Mouse (Mus musculus) gastrocnemius, adult 2 months (tissue): ENCODE measurements at regions not wholly inside any gene's neighbourhood (a gene's known extent, or its start where the extent isn't known, plus 50 kb on each side); places are given as distances from the start of the nearest gene placed in this dataset.

Experiments used
- DNase-seq: peaks from one replicate; pipeline ENCODE4 v3.0.0; 2022
- H3K27ac ChIP-seq: fragments of 200-600 bp; 2 replicates; pipeline ENCODE4 v1.8.1; 2022; ENCODE audit warnings: mild to moderate bottlenecking
- H3K4me3 ChIP-seq: fragments of 200-600 bp; 2 replicates; pipeline ENCODE4 v1.8.1; 2022; ENCODE audit warnings: mild to moderate bottlenecking, moderate library complexity
- CTCF ChIP-seq: fragments of 200-600 bp; IDR thresholded peaks from 2 replicates; pipeline ENCODE4 v1.8.1; 2022; ENCODE audit warnings: antibody characterized with exemption, mild to moderate bottlenecking, moderate library complexity
- intact Hi-C: fragments of 180-260 bp; cut with DNase I; formaldehyde crosslinking; loops from one replicate; pipeline ENCODE4 v1.15.1; 2025

DNA sequence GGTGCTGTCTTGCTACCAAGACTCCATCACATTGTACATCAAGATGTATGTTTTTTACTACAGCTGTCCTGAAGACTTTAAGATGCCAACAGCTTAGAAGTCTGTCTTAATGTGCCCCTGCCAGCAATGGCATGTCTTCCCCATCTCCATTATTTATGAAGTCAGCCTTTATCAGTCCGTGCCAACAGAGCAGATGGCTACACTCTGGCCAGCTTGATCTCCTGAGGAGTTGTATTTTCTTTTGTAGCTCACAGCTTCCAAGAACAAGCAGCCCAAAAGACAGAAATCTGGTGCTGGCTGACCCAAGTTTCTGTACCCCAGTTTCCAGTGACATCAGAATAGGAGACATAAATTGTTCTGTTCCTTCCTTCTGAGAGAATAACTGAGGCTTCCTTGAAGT lies 140.5 kb upstream of the Hnrnpa3 start:
- H3K27ac ChIP-seq: no peak overlapping the region

DNA sequence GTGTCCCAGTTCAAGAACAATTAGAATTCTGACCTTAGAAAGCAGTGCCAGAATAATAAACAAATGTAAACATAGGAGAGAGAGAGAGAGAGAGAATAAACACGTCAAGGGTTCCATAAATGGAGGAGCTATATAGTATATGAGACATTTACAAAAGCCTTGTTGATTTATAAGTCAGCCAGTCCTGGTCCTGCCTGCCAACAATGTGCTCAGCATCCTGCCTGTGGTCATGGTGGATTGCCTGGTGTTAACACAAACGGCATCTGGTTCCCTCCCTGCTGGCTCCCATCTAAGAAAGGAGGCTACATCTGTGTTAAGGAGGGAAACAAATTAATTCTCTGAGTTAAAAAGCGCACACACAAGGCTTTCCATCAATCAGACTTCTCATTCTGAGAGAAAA lies 133.5 kb upstream of the Hnrnpa3 start:
- no peak for TF ChIP-seq CTCF
- intact Hi-C loops: no loop called here
- Histone ChIP-seq H3K27ac (no peak overlapping the region), H3K4me3 (no peak overlapping the region)
- no peak for DNase-seq

More for the DNA sequence above, 140.5 kb upstream of the Hnrnpa3 start:
- no peak for TF ChIP-seq CTCF
- H3K4me3 ChIP-seq: no peak overlapping the region
- intact Hi-C loops: no loop called here
- DNase-seq: no peak

DNA sequence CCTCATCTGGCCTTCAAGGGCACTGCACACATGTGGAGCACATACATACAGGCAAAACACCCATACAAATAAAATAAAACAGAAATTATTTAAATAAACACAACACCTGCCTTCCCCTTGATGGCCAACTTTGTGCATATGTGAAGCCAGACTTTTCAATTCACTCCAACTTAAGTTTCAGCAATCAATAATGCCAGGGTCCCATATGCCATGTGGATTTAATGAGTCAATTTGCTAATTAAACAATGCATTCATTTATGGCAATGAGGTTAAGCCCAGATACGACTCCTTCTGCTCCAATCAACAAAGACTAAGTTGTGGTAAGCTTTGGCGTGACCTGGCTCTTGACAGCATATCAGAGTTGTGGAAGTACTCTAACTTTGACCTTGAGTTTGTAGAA lies 130.4 kb upstream of the Hnrnpa3 start:
- intact Hi-C loops: no loop called here
- H3K4me3 ChIP-seq: no peak overlapping the region
- H3K27ac ChIP-seq: no peak overlapping the region
- TF ChIP-seq CTCF: no peak
- DNase-seq: no peak

DNA sequence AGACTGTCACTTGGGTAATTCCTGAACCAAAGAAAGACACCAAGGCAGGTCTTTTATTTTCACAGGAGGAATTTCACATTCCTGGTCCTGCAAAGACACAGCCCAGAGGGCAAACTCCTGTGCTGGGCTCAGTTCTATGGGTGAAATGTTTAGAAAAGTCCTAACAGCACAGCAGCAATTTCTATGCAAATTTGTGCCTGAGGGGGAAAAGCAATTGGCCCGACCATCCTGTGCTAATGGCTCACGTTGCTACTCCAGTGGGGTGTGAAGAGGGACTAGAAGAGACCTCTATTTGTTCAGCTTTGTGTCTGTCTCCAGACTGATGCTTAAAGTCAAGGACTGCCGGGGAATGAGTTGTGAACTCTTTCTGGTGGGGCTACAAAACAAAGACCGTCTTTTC lies 120.9 kb upstream of the Hnrnpa3 start:
- intact Hi-C loops: no loop called here
- Histone ChIP-seq H3K27ac (no peak overlapping the region), H3K4me3 (no peak overlapping the region)
- no peak for TF ChIP-seq CTCF
- no peak for DNase-seq

DNA sequence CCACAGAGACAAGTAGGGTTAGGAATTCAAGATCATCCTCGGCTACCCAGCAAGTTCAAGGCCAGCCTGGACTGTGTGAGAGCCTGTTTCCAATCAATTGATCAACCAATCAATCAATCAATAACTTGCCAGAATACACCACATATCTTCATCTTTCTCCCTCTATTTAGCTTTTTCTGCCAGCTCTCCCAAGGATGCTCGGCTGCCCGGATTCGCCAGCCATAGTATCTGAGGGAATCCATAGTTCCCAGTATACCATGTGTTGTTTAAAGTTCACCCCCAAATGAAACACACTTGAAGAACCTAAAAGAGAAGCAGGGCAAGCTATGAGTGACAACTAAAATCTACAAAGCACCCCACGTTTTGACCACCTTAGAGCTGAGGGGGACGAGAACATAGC lies 119.3 kb upstream of the Hnrnpa3 start:
- TF ChIP-seq CTCF: no peak
- Histone ChIP-seq H3K4me3 (no peak overlapping the region), H3K27ac (no peak overlapping the region)
- intact Hi-C loops: no loop called here
- DNase-seq: no peak

DNA sequence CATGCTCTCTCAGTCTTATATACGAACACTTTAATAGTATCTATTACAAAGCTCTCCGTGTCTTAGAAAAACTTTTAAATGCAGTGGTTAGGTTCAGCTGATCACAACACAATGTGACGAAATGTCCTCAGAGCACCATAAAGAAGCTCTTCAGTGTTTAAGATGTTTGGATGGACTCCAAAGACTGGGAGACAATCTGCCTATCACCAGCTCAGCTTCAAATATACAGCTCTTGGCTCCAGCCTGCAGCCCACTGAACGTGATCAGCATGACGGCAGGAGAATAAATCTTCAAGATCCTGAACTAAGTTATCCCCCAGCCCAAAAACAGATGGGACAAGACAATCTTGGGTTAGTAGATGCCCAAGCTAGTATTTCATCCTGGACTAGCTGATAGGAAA lies 116.7 kb upstream of the Hnrnpa3 start:
- TF ChIP-seq CTCF: no peak
- no peak overlapping the region for H3K27ac ChIP-seq
- DNase-seq: no peak
- intact Hi-C loops: no loop called here
- H3K4me3 ChIP-seq: no peak overlapping the region

DNA sequence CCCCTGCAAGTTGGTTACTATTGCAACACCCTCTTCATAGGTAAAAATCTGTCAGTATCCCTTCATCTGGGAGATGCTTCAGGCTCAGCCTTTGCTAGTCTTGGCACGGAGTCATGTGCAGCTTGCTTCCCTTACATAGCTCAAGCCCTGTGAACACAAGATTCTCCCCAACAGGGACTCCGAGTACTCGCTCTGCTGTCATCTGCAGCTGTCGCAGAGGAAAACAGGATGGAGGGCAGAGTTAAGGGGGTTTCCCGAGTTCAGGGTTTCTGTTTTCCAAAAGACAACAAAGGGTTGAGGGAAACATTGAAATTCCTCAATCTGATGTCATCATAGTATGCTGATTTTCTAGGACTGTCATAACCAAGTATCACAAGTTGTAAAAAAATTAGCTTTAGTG lies 116.3 kb upstream of the Hnrnpa3 start:
- intact Hi-C loops: no loop called here
- DNase-seq: no peak
- H3K27ac ChIP-seq: no peak overlapping the region
- no peak overlapping the region for H3K4me3 ChIP-seq
- no peak for TF ChIP-seq CTCF

DNA sequence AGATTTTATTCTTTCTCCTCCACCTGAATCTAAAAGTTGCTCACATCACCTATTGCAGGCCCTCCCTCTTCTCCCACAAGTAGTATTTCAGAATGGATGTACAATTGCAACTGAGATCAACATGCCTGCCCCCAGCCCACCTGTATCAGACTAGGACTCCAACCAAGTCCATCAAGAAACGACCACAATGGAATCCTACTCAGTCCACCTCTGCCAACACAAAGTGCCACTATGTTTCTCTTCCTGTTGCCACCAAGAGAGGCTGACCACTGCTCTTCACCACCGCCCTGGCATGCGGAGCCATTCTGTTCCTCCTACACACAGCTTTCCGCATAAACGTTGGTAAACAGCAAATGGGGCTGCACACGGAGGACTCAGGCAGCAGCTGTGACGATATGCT lies 113.1 kb upstream of the Hnrnpa3 start:
- intact Hi-C loops: no loop called here
- TF ChIP-seq CTCF: no peak
- DNase-seq: no peak
- H3K4me3 ChIP-seq: no peak overlapping the region
- no peak overlapping the region for H3K27ac ChIP-seq

DNA sequence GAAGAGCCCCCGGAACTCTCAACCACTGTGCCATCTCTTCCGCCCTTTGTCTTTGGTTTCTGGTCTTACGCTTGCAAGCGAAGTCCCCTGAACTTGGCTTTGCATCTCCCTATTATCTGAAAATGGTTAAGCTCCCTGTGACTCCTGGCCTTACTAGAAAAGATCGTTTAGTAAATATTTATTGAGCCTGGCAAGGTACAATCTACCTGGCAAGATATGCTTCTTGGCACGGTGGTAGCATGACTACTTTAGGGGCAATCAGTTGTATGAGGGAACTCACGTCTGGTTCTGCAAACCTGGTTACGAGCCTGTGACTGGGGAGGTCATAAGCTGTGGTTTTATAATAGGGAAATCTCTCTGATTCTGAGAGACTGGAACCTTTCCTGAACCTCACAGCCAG lies 103.4 kb upstream of the Hnrnpa3 start:
- intact Hi-C loops: no loop called here

DNA sequence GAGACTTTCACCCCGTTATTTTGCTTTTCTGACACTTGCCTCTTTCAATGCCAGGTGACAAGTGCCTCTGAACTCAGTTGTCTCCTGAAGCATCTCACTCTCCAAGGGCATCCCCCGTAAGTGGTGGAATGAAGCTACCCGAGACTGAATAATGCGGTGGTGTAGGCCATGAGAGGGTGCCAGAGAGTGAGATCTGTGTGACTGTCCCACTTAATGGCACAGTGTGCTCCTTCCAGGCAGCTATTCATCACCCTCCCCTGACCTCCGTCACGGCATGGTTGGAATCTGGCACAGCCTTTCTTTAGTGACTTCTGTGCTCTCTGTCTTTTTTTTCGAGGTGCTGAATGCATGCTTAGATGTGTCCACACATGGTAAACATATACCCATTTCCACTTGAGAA lies 102.3 kb upstream of the Hnrnpa3 start:
- no peak overlapping the region for H3K27ac ChIP-seq
- intact Hi-C loops: no loop called here

More for the DNA sequence above, 103.4 kb upstream of the Hnrnpa3 start:
- no peak for TF ChIP-seq CTCF
- Histone ChIP-seq H3K27ac (no peak overlapping the region), H3K4me3 (no peak overlapping the region)
- DNase-seq: no peak

DNA sequence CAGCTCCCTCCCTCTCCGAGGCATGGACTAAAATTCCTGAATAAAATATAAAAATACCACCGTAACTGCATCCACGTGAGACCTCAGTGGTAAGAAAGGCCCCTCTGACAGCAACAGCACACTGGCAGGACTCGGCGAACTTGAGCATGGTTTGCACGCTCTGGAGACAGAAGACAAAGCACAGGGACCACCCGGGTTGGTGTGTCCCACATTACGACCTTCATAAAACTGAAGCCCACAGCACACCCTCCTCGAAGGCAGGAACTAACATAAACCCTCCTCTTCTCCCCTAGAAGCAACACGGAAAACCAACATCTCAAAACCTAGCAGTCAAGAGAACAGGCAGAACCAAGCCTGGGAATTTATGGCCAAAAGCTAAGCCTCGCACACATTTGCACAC lies 101.7 kb upstream of the Hnrnpa3 start:
- intact Hi-C loops: no loop called here
- H3K27ac ChIP-seq: no peak overlapping the region

More for the DNA sequence above, 102.3 kb upstream of the Hnrnpa3 start:
- TF ChIP-seq CTCF: peak; percentile 3; the same call in 1 of the 2 replicates
- no peak overlapping the region for H3K4me3 ChIP-seq
- DNase-seq: no peak

DNA sequence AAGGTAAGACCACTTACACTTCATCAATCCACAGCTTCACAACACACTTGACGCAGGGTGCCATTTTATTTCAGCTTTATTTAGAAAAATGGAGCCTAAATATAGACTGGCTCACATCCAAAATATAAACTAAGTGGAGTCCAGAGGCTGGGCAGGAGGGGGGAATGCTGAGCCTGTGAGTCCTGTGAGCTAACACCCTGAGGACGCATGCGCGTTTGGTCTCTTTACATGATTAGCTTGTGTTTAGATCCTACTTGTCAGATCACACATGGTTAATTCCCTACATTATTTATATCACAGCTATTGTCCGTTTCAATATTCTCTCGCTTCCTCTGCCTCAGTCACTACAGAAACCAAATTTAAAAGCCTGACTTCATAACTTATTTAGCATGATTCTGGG lies 99.1 kb upstream of the Hnrnpa3 start:
- TF ChIP-seq CTCF: no peak
- Histone ChIP-seq H3K4me3 (no peak overlapping the region), H3K27ac (no peak overlapping the region)
- intact Hi-C loops: no loop called here
- DNase-seq: no peak

More for the DNA sequence above, 101.7 kb upstream of the Hnrnpa3 start:
- no peak overlapping the region for H3K4me3 ChIP-seq
- TF ChIP-seq CTCF: no peak
- DNase-seq: no peak

DNA sequence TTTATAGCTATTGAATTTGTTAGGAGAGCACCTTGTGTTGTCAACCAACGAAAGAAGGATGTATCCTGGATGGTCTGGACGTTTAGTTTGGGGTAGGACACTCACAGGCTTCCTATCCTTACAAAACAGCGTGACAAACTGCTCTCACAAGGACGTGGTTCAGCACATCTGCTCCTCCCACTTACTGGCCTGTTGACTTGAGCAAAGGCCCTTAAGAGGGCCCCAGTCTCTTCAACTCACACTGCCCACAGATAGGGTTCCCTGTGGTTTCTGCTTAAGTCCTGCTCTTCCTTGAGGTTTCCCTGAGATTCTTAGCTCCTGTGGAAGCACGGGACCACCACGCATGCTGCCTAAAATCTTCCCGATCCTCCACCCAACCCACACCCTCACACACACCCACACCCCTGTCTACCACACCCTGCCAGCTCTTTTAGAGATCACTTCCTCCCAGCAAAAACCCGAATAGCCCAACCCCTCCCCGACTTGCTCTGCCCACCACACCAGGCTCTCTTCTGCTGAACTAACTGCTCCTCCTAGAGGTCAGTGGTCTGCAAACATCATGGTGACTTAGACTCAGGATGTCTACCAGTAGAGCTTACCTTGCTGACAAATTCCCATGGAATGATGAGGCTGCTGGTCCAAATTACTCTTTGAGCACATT lies 95.7 kb upstream of the Hnrnpa3 start:
- peak; percentile 11; the same call in 1 of the 2 replicates for TF ChIP-seq CTCF
- no peak overlapping the region for H3K27ac ChIP-seq
- DNase-seq: no peak
- H3K4me3 ChIP-seq: no peak overlapping the region
- intact Hi-C loops: no loop called here

DNA sequence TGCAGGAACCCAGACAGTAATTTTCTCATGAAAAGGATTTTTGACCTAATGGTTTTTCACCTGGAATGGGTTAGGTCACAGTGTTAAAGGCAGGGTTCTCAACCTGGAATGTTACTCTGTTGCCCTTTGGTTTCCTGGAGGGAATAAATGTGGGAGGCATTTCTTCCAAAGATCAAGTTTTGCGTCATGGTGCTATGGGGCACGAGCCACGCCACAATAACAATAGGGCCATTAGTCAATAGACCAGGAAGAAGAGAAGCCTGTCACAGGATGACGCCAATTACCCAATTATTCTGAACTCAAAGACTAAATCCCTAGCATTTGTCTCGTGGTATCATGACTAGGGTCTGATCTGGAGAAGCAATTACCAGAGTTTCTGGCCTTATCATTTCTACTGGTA lies 94.3 kb upstream of the Hnrnpa3 start:
- Histone ChIP-seq H3K4me3 (no peak overlapping the region), H3K27ac (no peak overlapping the region)
- no peak for TF ChIP-seq CTCF
- no peak for DNase-seq
- intact Hi-C loops: no loop called here
